Mouse (Mus musculus): Measurements from ENCODE around the gene Clca3a1. TPM values are rescaled to one million over a fixed set of nuclear protein-coding genes. Genes with fewer than 3 reads are reported as not detected.
A peak's percentile ranks its signal among the peaks of the same experiment; 100 is the strongest.
"Not testable (repeated sequence)": the region's sequence is repeated elsewhere in the genome, so short reads cannot be mapped to it uniquely, and the experiment has no call there.

The Clca3a1 gene
- total RNA-seq (2021): under 1 TPM; 0.14 to 0.23 TPM
- long read RNA-seq, experiment 1: 0 reads
- long read RNA-seq, experiment 2: 0 reads

DNA sequence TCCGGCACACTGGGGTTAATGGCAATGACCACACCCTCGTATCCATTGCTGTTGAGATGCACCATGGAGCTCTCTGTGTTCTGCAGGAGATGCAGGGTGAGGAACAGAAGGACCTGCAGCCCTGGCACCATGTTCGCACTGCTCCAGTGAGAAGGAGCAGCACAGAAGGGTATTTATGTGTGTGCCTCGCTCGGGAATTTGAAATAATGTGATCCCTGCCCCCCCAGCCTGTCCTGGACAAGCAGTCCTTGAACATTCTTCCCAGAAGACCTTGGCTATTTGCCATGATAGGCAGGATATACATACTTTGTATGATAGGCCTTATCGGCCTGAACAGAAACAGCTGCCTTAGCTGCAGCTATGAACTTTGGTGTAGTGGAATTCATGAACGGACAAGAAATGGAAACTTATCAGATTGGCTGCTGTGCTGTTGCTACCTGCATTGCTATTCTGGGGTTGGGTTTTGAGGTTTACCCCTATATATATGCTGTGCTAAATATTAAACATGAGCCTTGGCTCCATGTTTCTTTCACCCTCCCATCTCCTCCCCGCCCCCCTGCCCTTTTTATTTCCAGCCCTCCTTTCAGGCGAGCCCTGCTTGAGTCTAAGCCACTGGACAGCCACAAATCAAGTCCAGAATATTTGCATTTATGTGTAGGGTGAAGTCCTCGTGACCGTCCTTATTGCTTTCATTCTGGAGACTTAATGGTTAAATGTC is at the start of gene Clca3a1:
Gene Clca3a1 (minus strand): TSS at position 386 of the 718 bp plus-strand sequence.
- no peak within 1 kb of the TSS for H3K4me3 ChIP-seq
- H3K27ac ChIP-seq: no peak within 1 kb of the TSS
- intact Hi-C loops (cut with DNase I): no loop called here
- no peak for TF ChIP-seq CTCF (IDR thresholded peaks at IDR 0.05)
- no peak for DNase-seq (ENCODE audit: extremely low spot score in 1 of 2, low spot score in 2 of 2)

DNA sequence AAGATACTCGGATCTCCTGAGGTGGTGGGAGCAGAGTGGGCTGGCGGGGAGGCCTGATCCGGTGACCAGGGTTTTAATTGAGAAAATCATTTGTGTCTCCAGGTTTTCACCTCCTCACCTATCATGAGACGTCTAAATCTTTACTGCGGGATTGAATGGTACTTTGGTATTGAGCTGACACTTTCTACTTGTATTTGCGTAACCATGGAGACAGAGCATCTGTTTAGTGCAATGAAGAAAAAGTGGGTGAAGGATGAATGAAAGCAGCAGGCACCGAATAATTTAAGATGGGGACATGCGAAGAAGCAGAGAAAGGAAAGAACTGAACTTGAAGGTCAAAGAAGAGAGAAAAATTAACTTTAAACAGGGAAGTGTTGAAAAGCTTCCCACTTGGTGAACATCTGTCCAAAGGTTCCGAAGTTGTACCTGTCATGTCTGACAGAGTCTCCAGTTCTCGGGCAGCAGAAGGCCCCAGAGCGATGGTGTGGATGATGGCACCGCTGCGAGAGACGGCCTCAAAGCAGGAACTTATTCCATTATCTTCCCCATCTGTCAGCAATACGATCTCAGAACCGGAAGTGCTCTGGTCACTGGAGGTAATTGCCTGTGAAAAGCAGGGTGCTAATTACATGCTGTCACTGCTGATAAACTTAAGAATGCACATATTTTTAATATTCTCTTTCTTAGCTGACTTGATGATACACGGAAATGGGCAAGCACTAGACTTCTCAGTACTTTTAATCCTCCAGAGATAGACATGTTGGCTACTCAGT is 47.6 kb upstream of the Clca3a1 start:
- H3K27ac ChIP-seq; intact Hi-C loops (cut with DNase I); H3K4me3 ChIP-seq; DNase-seq (ENCODE audit: extremely low spot score in 1 of 2, low spot score in 2 of 2): not testable (repeated sequence)

DNA sequence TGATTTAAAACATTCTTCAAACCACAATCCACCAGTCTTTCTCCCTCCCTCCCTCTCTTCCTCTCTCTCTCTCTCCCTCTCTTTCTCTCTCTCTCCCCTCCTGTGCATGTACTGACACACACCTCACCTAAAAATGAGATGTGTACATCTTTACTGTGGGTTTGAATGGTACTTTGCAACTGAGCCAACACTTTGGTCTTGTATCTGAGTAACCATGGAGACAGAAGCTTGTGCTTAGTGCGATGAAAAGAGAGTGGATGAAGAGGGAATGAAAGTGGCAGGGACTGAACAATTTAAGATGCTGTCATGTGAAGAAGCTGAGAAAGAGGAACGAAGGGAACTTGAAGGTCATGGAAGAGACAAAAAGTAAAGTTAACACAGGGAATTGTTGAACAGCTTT is 45.8 kb upstream of the Clca3a1 start:
- H3K4me3 ChIP-seq; intact Hi-C loops (cut with DNase I); DNase-seq (ENCODE audit: extremely low spot score in 1 of 2, low spot score in 2 of 2); H3K27ac ChIP-seq: not testable (repeated sequence)

DNA sequence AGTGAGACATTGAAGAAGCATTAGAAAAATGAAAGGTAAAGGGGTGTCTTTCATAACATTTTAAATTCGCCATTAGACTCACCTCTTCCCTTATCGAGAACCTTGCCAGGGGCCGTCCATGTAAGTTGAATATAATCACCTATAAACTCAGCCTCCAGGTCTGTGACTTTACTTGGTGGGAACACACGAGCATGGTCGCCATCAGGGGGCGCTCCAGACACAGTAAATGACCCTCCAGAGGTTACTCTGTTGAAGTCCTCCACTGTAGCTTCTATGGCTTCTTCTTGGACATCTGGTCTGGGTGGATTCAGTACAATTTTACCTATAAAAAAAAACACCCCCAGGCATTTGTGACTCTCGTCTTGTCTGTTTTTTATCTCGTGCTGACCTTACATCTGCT is 41.1 kb upstream of the Clca3a1 start:
- no peak overlapping the region for H3K4me3 ChIP-seq
- intact Hi-C loops (cut with DNase I): no loop called here
- no peak overlapping the region for H3K27ac ChIP-seq
- peak in 1 of 2 experiments; percentile 18 for DNase-seq (ENCODE audit: extremely low spot score in 1 of 2, low spot score in 2 of 2)
- peak; percentile 43 for TF ChIP-seq CTCF (IDR thresholded peaks at IDR 0.05)

DNA sequence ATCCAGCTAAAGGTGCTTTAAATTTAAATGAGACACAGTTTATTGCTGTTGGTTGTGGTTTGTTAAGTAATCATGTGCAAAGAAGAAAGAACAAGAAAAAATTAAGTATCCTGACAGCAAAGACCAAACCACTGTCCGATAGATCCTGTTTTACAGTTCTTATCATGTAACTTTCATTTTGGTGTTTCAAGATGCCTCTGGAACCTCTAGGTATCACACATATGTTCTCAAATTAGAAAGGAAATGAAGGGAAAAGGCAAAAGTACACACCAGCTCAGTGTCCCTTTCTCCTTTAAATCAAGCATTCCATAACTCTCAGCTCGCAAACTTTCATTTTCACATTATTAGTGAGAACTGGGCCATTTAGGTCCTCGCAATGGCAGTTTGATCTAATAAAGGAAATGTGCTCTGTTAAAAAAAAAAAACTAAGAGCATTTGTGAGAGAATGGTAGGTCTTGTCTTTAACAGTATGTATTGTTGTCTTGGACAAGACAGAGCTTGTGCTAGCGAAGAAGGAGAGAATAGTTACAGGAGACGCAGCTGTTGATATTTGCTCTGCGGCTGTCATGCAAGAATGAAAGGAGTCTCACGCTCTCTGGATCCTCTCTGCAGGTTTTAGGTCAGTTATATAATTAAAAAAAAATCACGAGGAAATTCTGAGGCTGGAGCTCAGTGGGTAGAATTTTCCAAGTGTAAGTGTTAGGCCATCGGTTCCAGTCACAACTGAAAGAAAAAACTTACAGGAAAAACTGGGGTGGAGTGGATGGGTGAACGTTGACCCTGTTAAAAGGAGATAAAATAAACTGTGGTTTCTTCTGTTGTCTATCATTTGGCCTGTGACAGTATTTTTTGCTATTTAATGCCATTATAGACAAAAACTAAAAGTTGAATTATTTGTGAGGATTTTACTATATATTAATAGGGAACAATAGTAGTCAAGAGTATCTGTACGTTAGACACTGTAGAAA is 24.7 kb upstream of the Clca3a1 start:
- no peak overlapping the region for H3K27ac ChIP-seq
- DNase-seq (ENCODE audit: extremely low spot score in 1 of 2, low spot score in 2 of 2): no peak
- intact Hi-C loops (cut with DNase I): no loop called here
- H3K4me3 ChIP-seq: no peak overlapping the region
- TF ChIP-seq CTCF (IDR thresholded peaks at IDR 0.05): no peak

DNA sequence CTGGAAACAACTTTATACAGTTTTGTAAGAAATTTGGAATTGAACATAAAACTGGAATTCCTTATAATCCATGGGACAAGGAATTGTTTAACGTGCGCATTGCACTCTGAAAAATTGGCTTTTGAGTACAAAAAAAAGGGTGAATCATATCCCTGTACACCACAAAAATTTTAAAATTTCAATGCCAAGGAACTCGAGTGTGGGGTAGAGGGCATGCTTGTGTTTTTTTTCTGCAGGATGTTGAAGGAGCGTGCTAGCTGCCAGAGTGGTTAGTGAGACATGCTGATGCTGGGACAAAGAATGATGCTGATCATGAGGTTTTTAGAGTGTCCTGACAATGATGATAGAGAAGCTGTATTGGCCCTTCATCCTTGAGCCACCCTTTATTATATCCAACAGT is 4.4 kb upstream of the Clca3a1 start:
- intact Hi-C loops (cut with DNase I): no loop called here

DNA sequence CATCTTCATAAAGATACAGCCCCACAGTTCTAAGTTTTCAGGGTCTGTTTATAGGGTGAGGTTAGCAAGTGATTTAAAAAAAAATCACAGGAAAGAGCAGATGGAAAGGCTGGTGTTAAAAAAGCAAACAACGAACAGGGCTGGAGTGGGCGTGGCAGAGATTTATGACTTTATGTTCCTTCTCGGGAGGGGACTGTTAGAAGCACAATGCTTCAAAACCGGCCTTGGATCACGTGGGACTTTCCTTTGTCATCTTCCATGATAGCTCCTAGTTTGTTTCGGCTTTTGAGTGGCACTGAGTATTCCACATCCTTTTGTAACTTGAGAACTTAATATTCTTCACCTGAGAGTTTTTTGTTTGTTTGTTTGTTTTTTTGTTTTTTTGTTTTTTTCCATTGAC is 677 bp upstream of the Clca3a1 start:
- H3K27ac ChIP-seq: no peak overlapping the region
- no peak for TF ChIP-seq CTCF (IDR thresholded peaks at IDR 0.05)
- DNase-seq (ENCODE audit: extremely low spot score in 1 of 2, low spot score in 2 of 2): no peak
- no peak overlapping the region for H3K4me3 ChIP-seq
- intact Hi-C loops (cut with DNase I): no loop called here

More for the DNA sequence above, 4.4 kb upstream of the Clca3a1 start:
- no peak overlapping the region for H3K27ac ChIP-seq
- H3K4me3 ChIP-seq: no peak overlapping the region
- DNase-seq (ENCODE audit: extremely low spot score in 1 of 2, low spot score in 2 of 2): no peak
- TF ChIP-seq CTCF (IDR thresholded peaks at IDR 0.05): no peak

DNA sequence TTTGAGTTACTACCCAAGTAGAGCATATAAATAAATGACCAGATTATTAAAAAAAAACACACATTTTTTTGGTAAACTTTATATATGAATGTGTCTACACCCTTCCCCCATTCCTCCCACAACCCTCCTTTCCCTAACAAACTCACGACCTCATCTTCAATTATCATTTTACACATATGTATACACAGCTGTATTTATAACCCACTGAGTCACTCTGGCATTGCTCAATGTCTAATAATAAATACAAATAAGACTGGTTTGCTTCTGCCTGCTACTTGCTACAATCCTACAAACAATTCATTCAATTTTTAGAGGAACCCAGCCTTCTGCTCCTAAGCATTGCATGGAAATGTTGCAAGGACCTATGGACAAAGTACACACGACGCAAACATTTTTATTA is 1.1 kb downstream of the Clca3a1 start:
- no peak for DNase-seq (ENCODE audit: extremely low spot score in 1 of 2, low spot score in 2 of 2)
- Histone ChIP-seq H3K27ac (no peak overlapping the region), H3K4me3 (no peak overlapping the region)
- no peak for TF ChIP-seq CTCF (IDR thresholded peaks at IDR 0.05)
- intact Hi-C loops (cut with DNase I): loop anchor here (10.0 kb wide), 1 partner anchor 55 kb away; the partner anchor contains the start of gene Clca3a2

DNA sequence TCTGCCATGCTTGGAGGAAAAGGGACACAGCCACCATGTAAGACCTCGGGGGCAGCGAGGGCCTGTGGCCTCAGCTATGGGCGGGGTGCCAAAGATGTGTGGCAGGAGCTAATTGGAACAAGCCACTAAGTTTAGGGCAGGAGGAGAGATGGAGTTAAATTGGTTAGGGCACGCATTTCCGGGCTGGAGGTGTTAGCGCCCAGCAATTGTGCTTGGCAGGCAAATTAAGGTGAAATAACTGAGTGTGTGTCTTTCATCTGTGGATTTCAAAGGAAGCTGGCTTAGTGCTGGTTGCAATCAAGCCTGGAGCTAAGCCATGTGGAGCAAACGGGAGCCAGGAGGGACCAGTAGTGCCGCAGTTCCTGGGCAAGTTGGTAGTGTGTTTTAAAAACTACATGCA is 4.7 kb downstream of the Clca3a1 start:
- H3K27ac ChIP-seq; DNase-seq (ENCODE audit: extremely low spot score in 1 of 2, low spot score in 2 of 2); H3K4me3 ChIP-seq: not testable (repeated sequence)
- intact Hi-C loops (cut with DNase I): loop anchor here (10.0 kb wide), 1 partner anchor 59 kb away; the partner anchor contains the start of gene Clca3a2

DNA sequence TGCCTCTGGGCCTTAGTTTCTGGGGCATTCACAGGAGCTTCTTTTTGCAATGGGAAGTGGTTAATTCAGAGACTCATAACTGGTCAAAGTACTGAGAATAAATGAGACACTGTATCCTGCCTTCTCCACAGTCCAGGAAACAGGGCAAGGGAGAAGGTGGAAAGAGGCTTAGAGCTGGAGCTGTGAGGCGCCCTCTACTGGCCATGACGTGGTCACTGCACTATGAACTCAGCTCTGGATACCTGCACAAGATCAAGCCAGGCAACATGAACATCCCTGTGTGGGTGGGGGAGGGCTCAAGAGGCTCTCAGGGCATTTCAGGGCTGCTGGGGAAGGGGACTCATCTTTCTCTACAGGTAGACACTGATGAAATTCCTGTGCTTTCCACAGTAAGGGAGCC is 7.7 kb downstream of the Clca3a1 start:
- no peak for DNase-seq (ENCODE audit: extremely low spot score in 1 of 2, low spot score in 2 of 2)
- intact Hi-C loops (cut with DNase I): loop anchor here (10.0 kb wide), 1 partner anchor 62 kb away; the partner anchor contains the start of gene Clca3a2

DNA sequence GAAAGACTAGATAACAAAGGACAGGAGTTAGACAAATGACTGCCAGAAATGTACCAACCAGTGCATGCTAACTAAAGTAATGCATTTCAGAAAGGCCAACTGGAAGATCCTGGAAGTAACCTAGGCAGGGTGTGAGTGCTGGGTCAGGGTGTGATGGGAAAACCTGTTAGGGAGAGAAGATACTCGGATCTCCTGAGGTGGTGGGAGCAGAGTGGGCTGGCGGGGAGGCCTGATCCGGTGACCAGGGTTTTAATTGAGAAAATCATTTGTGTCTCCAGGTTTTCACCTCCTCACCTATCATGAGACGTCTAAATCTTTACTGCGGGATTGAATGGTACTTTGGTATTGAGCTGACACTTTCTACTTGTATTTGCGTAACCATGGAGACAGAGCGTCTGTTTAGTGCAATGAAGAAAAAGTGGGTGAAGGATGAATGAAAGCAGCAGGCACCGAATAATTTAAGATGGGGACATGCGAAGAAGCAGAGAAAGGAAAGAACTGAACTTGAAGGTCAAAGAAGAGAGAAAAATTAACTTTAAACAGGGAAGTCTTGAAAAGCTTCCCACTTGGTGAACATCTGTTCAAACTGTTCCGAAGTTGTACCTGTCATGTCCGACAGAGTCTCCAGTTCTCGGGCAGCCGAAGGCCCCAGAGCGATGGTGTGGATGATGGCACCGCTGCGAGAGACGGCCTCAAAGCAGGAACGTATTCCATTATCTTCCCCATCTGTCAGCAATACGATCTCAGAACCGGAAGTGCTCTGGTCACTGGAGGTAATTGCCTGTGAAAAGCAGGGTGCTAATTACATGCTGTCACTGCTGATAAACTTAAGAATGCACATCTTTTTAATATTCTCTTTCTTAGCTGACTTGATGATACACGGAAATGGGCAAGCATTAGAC is 11.5 kb downstream of the Clca3a1 start:
- H3K4me3 ChIP-seq; intact Hi-C loops (cut with DNase I); H3K27ac ChIP-seq; DNase-seq (ENCODE audit: extremely low spot score in 1 of 2, low spot score in 2 of 2): not testable (repeated sequence)

More for the DNA sequence above, 7.7 kb downstream of the Clca3a1 start:
- TF ChIP-seq CTCF (IDR thresholded peaks at IDR 0.05): peak; percentile 58
- no peak overlapping the region for H3K27ac ChIP-seq
- no peak overlapping the region for H3K4me3 ChIP-seq

DNA sequence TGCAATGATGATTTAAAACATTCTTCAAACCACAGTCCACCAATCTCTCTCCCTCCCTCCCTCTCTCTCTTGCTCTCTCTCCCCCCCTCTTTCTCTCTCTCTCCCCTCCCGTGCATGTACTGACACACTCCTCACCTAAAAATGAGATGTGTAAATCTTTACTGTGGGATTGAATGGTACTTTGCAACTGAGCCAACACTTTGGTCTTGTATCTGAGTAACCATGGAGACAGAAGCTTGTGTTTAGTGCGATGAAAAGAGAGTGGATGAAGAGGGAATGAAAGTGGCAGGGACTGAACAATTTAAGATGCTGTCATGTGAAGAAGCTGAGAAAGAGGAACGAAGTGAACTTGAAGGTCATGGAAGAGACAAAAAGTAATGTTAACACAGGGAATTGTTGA is 13.1 kb downstream of the Clca3a1 start:
- H3K27ac ChIP-seq; DNase-seq (ENCODE audit: extremely low spot score in 1 of 2, low spot score in 2 of 2); H3K4me3 ChIP-seq; intact Hi-C loops (cut with DNase I): not testable (repeated sequence)

DNA sequence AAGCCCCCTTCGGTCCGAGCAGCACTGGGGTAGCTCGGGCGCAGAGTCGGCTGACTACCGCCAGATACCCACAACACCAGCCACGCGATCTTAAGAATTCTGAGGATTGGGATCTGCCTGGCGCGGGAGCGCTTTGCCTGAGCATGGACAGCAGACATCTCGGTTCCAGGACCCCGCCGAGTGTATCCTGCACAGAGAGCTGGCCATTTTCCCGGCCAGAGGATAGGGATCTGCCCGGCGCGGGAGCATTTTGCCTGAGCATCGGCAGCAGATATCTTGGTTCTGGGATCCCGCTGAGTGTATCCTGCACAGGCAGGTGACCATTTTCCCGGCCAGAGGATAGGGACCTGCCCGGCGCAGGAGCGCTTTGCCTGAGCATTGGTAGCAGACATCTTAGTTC is 22.4 kb downstream of the Clca3a1 start:
- DNase-seq (ENCODE audit: extremely low spot score in 1 of 2, low spot score in 2 of 2); H3K27ac ChIP-seq; intact Hi-C loops (cut with DNase I); H3K4me3 ChIP-seq: not testable (repeated sequence)
